Mouse (Mus musculus): ENCODE data around the gene Dctn1.

Dctn1 gene

GRCm38 (mm10) chr6:83172240-83172920 lies 6.7 kb downstream of the Dctn1 start:
- peak; percentile 57 for DNase-seq

- DNase-seq: no peak
Observed at GRCm38 (mm10) chr6:83175996-83176395, 10.3 kb downstream of the Dctn1 start.

GRCm38 (mm10) chr6:83179390-83180117 lies 13.8 kb downstream of the Dctn1 start:
- peak; percentile 76 for DNase-seq

GRCm38 (mm10) chr6:83180605-83181004 lies 14.9 kb downstream of the Dctn1 start:
- DNase-seq: no peak

GRCm38 (mm10) chr6:83184858-83185435 lies 19.2 kb downstream of the Dctn1 start:
- DNase-seq: no peak

GRCm38 (mm10) chr6:83185895-83186861 lies 20.5 kb downstream of the Dctn1 start:
- DNase-seq: peak; percentile 96

GRCm38 (mm10) chr6:83186946-83187345 lies 21.2 kb downstream of the Dctn1 start:
- DNase-seq: no peak

- peak; percentile 2 for DNase-seq
Observed at GRCm38 (mm10) chr6:83193571-83193970, 27.9 kb downstream of the Dctn1 start.

GRCm38 (mm10) chr6:83197345-83198004 lies 31.8 kb downstream of the Dctn1 start:
- peak; percentile 87 for DNase-seq

- no peak for DNase-seq
Observed at GRCm38 (mm10) chr6:83203320-83203719, 37.6 kb downstream of the Dctn1 start.

GRCm38 (mm10) chr6:83205851-83206250 lies 40.1 kb downstream of the Dctn1 start:
- DNase-seq: no peak

GRCm38 (mm10) chr6:83206321-83206720 lies 40.6 kb downstream of the Dctn1 start:
- DNase-seq: no peak

GRCm38 (mm10) chr6:83207361-83208049 lies 41.8 kb downstream of the Dctn1 start:
- no peak for DNase-seq

GRCm38 (mm10) chr6:83208050-83208400 lies 42.3 kb downstream of the Dctn1 start:
- DNase-seq: no peak

- DNase-seq: no peak
Observed at GRCm38 (mm10) chr6:83210495-83210894, 44.8 kb downstream of the Dctn1 start.

- DNase-seq: no peak
Observed at GRCm38 (mm10) chr6:83211526-83211925, 45.8 kb downstream of the Dctn1 start.

GRCm38 (mm10) chr6:83215002-83215666 lies 49.4 kb downstream of the Dctn1 start:
- peak; percentile 66 for DNase-seq

GRCm38 (mm10) chr6:83219814-83220213 lies 54.1 kb downstream of the Dctn1 start, which contains the start of gene Slc4a5:
Gene Slc4a5 (plus strand): TSS chr6:83219828.
- no peak for DNase-seq

GRCm38 (mm10) chr6:83231486-83231885 lies 65.8 kb downstream of the Dctn1 start:
- DNase-seq: no peak

- DNase-seq: no peak
Observed at GRCm38 (mm10) chr6:83233306-83233705, 67.6 kb downstream of the Dctn1 start.

- DNase-seq: no peak
Observed at GRCm38 (mm10) chr6:83234280-83234741, 68.6 kb downstream of the Dctn1 start.

All from cerebellum, adult 11-12 months (tissue).